Mouse (Mus musculus): Measurements from ENCODE around the gene Pskh1. TPM values are rescaled to one million over a fixed set of nuclear protein-coding genes. Genes with fewer than 3 reads are reported as not detected.

The Pskh1 gene
- polyA plus RNA-seq, 1 experiment from 2014 or later: 9.6 TPM

DNA sequence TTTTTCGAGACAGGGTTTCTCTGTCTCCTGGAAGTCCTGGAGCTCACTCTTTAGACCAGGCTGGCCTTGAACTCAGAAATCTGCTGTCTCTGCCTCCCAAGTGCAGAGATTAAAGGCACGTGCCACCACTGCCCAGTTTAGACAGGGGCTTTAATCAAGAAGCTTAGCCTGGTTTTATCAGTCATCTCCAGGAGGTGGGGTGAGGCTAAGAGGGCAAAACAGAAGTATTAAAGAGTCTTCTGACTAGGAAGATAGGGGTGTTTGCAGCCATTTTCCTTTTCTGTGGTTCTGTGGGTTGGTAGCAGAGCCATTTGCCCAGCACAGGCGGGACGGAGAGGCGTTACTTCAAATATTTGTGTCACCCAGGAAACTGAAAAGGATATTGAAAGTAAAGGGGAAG lies 40.9 kb upstream of the Pskh1 start:
- Histone ChIP-seq H3K4me3 (replicated peaks) (peak overlapping the region; percentile 99), H3K36me3 (peaks cover 27% of the 10 kb centered on the region), H3K27me3 (no peaks in the 10 kb centered on the region), H3K27ac (peak overlapping the region; percentile 98), H3K9me3 (replicated peaks) (no peaks in the 10 kb centered on the region), H3K4me2 (peak overlapping the region; percentile 99), H3K9ac (peak overlapping the region; percentile 96), H3K4me1 (replicated peaks) (peaks cover 83% of the 10 kb centered on the region)
- peak; percentile 78 for DNase-seq
- ATAC-seq (ENCODE audit: low read depth): peak; percentile 2; the same call in 1 of the 2 replicates
- WGBS (ENCODE audit: insufficient replicate concordance): 9% methylated on average over 5 of the region's 5 CpGs

DNA sequence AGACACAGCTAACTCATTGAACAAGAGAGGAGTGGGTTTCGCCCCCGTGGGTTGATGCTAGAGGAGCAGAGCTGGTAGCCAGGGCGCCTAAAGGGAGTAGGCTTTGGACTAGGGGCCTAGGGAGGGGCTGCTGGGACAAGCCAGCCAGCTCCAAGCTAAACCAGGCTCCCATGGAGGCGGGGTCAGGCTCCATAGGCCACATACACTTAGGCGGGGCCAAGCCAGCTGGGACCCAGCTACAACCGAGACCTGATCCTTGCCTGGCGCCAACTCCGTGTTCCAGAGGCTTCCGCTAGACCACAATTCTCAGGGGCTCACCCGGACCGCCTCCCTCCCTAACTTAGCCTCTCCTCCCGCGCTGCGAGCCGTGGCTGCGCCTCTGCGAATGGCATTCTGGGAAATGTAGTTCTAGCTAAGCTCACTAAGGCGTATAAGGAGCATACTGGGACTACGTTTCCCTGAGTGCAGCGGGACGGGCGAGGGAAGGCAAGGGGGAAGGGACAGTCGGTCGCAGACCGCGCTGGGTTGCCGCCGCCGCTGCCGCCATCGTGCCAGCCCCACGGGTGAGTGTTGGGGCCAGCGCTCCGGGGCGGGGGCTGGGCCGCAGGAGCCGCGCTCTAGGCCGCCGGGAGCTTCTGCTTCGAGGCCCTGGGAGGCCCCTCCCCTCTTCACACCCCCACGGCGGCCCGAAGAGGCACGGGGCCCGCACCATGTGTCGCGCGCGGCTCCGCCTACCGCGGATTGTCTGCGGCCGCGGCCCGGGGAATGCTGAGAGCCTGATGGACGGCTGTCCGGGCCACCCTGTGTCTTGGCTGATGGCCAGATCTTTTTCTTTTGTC lies 39.9 kb upstream of the Pskh1 start, which contains the start of gene Nutf2:
Nutf2 (plus strand) TSS at position 438 of the 839 bp plus-strand sequence.
- peak within 1 kb of the TSS; percentile 99 for H3K4me2 ChIP-seq
- peaks cover 87% of the 10 kb centered on the region for H3K4me1 ChIP-seq (replicated peaks)
- peaks cover 36% of the 10 kb centered on the region for H3K36me3 ChIP-seq
- H3K9me3 ChIP-seq (replicated peaks): no peaks in the 10 kb centered on the region
- H3K9ac ChIP-seq: peak within 1 kb of the TSS; percentile 96
- ATAC-seq (ENCODE audit: low read depth) (peak; percentile 93), DNase-seq (peak; percentile 97)
- H3K27ac ChIP-seq: peak within 1 kb of the TSS; percentile 98
- peak within 1 kb of the TSS; percentile 99 for H3K4me3 ChIP-seq (replicated peaks)
- under 1% methylated on average over 52 of the region's 59 CpGs for WGBS (ENCODE audit: insufficient replicate concordance)
- no peaks in the 10 kb centered on the region for H3K27me3 ChIP-seq

DNA sequence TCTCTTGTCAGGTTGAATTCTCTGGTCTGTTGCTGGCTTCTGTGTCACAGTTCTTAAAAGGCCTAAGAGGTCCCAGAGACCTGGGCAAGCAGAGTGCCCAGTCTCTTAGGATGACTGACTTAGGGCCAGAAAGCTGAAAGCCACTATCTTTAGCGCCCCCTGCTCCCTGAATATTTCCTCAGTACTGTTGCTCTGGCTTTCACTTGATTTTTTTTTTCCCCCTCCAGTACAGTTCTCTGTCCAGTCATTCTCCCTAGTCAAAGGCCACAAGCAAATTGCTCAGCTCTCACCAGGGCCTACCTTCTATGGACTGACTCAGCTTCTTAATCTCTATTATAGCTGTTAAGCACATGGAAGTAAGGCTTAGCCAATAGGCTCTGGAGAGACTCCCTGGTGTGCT lies 38.3 kb upstream of the Pskh1 start:
- Histone ChIP-seq H3K9ac (peak overlapping the region; percentile 96), H3K9me3 (replicated peaks) (no peaks in the 10 kb centered on the region), H3K36me3 (peaks cover 52% of the 10 kb centered on the region), H3K27me3 (no peaks in the 10 kb centered on the region), H3K4me3 (replicated peaks) (peak overlapping the region; percentile 99), H3K4me2 (peak overlapping the region; percentile 99), H3K27ac (peak overlapping the region; percentile 98), H3K4me1 (replicated peaks) (peaks cover 87% of the 10 kb centered on the region)
- ATAC-seq (ENCODE audit: low read depth) (no peak), DNase-seq (no peak)
- WGBS (ENCODE audit: insufficient replicate concordance): 0% methylated on average over 1 of the region's 1 CpGs

DNA sequence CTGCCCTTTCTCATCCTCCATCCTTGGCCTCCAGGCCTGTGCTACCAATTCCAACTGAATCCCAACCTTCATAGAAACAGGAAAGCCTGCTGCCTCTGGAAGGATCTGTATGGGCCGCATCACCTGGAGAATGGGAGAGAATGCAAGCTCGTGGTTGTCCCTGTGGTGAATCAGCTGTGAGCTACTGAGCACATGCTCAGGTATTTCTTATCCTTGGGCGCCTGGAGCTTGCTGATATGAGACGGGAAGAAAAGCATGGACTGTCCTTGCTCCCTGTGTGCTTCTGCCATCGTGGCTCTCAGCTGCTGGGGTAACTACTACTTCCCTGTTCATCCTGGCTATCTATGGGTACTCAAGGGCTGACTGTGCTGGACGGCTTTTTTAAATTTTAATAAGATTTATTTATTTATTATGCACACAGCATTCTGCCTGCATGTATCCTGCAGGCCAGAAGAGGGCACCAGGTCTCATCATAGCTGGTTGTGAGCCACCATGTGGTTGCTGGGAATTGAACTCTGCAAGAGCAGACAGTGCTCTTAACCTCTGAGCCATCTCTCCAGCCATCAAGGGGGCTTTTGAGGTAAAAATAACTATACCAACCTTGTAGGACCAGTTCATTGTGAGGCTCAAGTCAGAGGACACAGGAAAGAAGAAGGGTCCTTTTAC lies 33.7 kb upstream of the Pskh1 start:
- 42% methylated on average over 6 of the region's 6 CpGs for WGBS (ENCODE audit: insufficient replicate concordance)
- DNase-seq: no peak
- Histone ChIP-seq H3K4me3 (replicated peaks) (no peak overlapping the region), H3K9me3 (replicated peaks) (no peaks in the 10 kb centered on the region), H3K36me3 (peaks cover 86% of the 10 kb centered on the region), H3K27me3 (no peaks in the 10 kb centered on the region), H3K4me2 (no peak overlapping the region), H3K9ac (0 out of 2 replicates have a peak overlapping the region, but pooled peaks have one; percentile 40), H3K27ac (peak overlapping the region; percentile 19), H3K4me1 (replicated peaks) (peaks cover 73% of the 10 kb centered on the region)
- ATAC-seq (ENCODE audit: low read depth): peak; percentile 66; the same call in 1 of the 2 replicates

DNA sequence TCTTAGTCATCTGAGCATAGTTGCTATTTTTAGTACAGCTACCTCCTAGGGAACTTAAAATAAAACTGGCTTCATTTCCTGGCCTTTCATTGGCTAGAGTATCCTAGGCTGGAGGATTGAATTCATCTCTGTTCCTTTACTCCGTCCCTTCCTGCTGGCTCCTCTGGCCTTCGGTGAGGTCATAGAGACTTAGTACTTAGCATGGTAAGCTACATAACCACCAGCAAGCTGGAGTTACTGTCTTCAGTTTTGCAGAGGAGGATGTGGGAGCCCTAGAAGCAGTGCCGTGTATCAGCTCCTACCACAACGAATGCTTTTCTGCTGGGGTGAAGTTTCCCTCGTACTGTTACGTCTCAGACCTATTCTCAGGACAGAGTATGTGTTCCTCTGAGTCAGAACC lies 25.9 kb upstream of the Pskh1 start:
- ATAC-seq (ENCODE audit: low read depth) (no peak), DNase-seq (no peak)
- WGBS (ENCODE audit: insufficient replicate concordance): 80% methylated on average over 6 of the region's 6 CpGs
- Histone ChIP-seq H3K36me3 (peaks cover 93% of the 10 kb centered on the region), H3K4me3 (replicated peaks) (no peak overlapping the region), H3K4me2 (no peak overlapping the region), H3K4me1 (replicated peaks) (peaks cover 15% of the 10 kb centered on the region), H3K27ac (no peak overlapping the region), H3K27me3 (no peaks in the 10 kb centered on the region), H3K9me3 (replicated peaks) (no peaks in the 10 kb centered on the region), H3K9ac (no peak overlapping the region)

DNA sequence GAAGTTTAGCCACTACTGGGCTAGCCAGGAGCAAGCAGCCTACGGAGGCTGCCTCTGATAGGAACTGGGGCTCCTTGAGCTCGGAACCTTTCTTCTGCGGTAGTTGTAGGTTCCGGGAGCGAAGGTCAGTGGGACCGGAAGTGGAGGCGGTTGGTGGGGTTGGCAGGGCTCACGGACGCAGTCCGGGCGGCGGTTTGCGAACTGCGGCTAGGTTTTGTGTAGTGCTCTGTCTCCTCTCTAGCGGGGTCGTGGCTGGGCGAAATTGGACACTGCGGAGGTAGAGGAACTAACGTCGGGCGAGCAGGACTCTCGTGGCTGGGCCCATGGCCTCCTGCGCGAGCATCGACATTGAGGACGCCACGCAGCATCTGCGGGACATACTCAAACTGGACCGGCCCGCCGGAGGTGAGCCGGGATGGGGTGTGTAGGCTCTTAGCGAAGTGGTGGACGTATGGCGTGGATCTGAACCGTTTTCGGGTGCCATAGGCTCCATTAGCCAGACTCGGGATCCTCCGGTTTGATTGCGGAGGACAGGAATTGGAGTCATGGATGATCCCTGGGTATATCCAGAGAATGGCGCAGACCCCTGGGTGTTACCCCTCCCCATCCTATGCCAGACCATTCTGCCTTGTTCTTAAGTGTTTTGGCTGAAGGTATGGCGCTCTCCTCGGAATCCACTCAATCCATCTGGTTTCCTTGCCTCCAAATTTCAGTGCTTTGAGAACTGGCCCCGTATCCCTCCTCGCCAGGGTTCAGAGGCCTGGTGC lies 19.3 kb upstream of the Pskh1 start, which contains the start of gene Edc4:
Edc4 (plus strand) TSS at position 128 of the 767 bp plus-strand sequence.
- Histone ChIP-seq H3K9ac (peak within 1 kb of the TSS; percentile 92), H3K9me3 (replicated peaks) (no peaks in the 10 kb centered on the region), H3K4me3 (replicated peaks) (peak within 1 kb of the TSS; percentile 94), H3K27me3 (no peaks in the 10 kb centered on the region), H3K4me2 (peak within 1 kb of the TSS; percentile 89), H3K36me3 (peaks cover 58% of the 10 kb centered on the region), H3K27ac (peak within 1 kb of the TSS; percentile 71), H3K4me1 (replicated peaks) (peaks cover 29% of the 10 kb centered on the region)
- DNase-seq: peak; percentile 82
- under 1% methylated on average over 45 of the region's 45 CpGs for WGBS (ENCODE audit: insufficient replicate concordance)
- peak; percentile 86 for ATAC-seq (ENCODE audit: low read depth)

DNA sequence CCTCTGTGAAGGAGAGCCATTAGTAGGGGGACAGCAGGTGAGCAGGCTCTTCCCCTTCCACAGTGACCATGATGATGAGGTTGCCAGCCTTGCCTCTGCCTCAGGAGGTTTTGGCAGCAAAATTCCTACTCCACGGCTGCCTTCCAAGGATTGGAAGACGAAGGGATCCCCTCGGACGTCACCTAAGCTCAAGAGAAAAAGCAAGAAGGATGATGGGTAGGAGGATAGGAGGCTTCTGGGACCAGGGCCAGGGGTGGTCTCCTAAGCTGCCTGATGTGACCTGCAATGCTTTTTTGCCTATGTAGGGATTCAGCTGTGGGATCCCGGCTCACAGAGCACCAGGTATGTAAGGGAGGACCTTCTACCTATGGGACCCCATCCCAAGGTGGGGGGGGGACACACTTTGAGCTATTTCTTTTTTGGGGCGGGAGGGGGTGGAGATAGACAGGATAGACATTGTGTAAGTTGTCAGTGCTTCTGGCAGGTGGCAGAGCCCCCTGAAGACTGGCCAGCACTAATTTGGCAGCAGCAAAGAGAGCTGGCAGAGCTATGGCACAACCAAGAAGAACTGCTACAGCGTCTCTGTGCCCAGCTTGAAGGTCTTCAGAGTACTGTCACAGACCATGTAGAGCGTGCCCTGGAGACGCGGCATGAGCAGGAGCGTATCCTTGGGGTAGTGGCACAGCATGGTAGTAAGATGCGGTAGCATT lies 10.3 kb upstream of the Pskh1 start:
- H3K27ac ChIP-seq: no peak overlapping the region
- 83% methylated on average over 12 of the region's 12 CpGs for WGBS (ENCODE audit: insufficient replicate concordance)
- no peaks in the 10 kb centered on the region for H3K9me3 ChIP-seq (replicated peaks)
- H3K4me1 ChIP-seq (replicated peaks): peaks cover 8% of the 10 kb centered on the region
- H3K27me3 ChIP-seq: no peaks in the 10 kb centered on the region
- no peak for ATAC-seq (ENCODE audit: low read depth)
- H3K4me2 ChIP-seq: no peak overlapping the region
- H3K4me3 ChIP-seq (replicated peaks): no peak overlapping the region
- H3K9ac ChIP-seq: no peak overlapping the region
- H3K36me3 ChIP-seq: peaks cover 92% of the 10 kb centered on the region
- DNase-seq: no peak

DNA sequence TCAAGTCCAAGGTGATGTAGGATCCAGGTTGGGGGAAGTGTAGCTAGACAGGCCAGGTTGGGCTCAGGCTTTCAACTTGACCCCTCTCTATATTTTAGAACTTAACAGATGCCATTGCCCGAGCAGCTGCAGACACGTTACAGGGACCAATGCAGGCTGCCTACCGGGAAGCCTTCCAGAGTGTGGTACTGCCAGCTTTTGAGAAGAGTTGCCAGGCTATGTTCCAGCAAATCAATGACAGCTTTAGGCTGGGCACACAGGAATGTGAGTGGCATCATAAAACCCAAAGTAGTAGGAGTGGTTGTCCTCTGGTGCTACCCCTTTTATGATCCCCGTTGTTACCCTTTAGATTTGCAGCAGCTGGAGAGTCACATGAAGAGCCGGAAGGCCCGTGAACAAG lies 9.4 kb upstream of the Pskh1 start:
- no peak for DNase-seq
- no peak overlapping the region for H3K4me3 ChIP-seq (replicated peaks)
- WGBS (ENCODE audit: insufficient replicate concordance): 84% methylated on average over 6 of the region's 6 CpGs
- H3K4me1 ChIP-seq (replicated peaks): peaks cover 8% of the 10 kb centered on the region
- H3K9me3 ChIP-seq (replicated peaks): no peaks in the 10 kb centered on the region
- no peaks in the 10 kb centered on the region for H3K27me3 ChIP-seq
- no peak for ATAC-seq (ENCODE audit: low read depth)
- no peak overlapping the region for H3K4me2 ChIP-seq
- H3K9ac ChIP-seq: no peak overlapping the region
- H3K27ac ChIP-seq: no peak overlapping the region
- peaks cover 83% of the 10 kb centered on the region for H3K36me3 ChIP-seq

DNA sequence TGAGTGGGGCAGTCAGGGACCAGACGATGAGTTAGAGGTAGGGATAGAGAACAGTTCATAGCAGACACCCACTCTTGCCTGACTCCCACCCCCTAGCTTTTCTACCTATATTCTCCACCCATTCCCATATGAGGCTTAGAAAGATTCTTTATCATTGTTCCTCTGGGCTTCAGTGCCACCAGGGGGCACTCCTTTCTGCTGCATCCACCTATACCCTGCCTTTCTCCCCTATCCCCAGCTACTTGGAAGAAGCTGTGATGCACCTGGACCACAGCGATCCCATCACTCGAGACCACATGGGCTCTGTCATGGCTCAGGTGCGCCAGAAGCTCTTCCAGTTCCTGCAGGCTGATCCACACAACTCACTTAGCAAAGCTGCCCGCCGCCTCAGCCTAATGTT lies 7.8 kb upstream of the Pskh1 start:
- H3K27ac ChIP-seq: no peak overlapping the region
- H3K9me3 ChIP-seq (replicated peaks): no peaks in the 10 kb centered on the region
- DNase-seq: no peak
- no peak overlapping the region for H3K4me3 ChIP-seq (replicated peaks)
- H3K4me2 ChIP-seq: no peak overlapping the region
- H3K9ac ChIP-seq: no peak overlapping the region
- WGBS (ENCODE audit: insufficient replicate concordance): 87% methylated on average over 6 of the region's 6 CpGs
- H3K4me1 ChIP-seq (replicated peaks): peaks cover 8% of the 10 kb centered on the region
- H3K36me3 ChIP-seq: peaks cover 67% of the 10 kb centered on the region
- no peaks in the 10 kb centered on the region for H3K27me3 ChIP-seq
- no peak for ATAC-seq (ENCODE audit: low read depth)

DNA sequence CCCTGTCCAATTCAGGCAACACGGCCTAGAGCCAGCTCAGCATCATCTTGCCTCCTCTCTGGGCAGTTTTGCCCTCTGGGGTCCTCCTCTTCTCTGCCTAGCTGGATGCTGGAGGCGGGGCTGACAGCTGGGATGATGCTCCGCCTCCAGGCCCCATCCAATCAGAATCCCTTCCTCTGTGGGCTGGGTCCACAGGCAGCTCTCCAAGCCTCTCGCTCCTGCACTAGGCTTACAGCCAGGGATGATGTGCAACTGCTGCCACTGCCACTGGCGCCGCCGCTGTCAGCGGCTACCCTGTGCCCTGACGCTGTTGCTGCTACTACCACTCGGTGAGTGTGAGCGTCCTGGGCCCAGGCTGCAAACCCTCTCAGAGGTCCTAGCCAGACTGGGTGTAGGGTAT lies 6.9 kb upstream of the Pskh1 start, which contains the start of gene Nrn1l:
Nrn1l (plus strand) TSS at position 229 of the 400 bp plus-strand sequence.
- H3K9me3 ChIP-seq (replicated peaks): no peaks in the 10 kb centered on the region
- H3K27me3 ChIP-seq: no peaks in the 10 kb centered on the region
- no peak within 1 kb of the TSS for H3K4me2 ChIP-seq
- 40% methylated on average over 11 of the region's 11 CpGs for WGBS (ENCODE audit: insufficient replicate concordance)
- no peak within 1 kb of the TSS for H3K4me3 ChIP-seq (replicated peaks)
- no peak within 1 kb of the TSS for H3K27ac ChIP-seq
- peaks cover 8% of the 10 kb centered on the region for H3K4me1 ChIP-seq (replicated peaks)
- ATAC-seq (ENCODE audit: low read depth) (peak; percentile 73), DNase-seq (peak; percentile 43)
- no peak within 1 kb of the TSS for H3K9ac ChIP-seq
- peaks cover 58% of the 10 kb centered on the region for H3K36me3 ChIP-seq
